Mouse (Mus musculus) left cerebral cortex, postnatal 14 days (tissue): ENCODE data around the gene Pknox2. TPM values are rescaled to one million over a fixed set of nuclear protein-coding genes. Genes with fewer than 3 reads are reported as not detected.

ENCODE experiments used
- DNase-seq, 2 experiments: peaks; one replicate each; pipeline ENCODE4 v3.0.0; 2021 to 2022; ENCODE audit warnings: low spot score in 2 of 2, mixed read lengths in 1 of 2
- intact Hi-C: fragments of 180-260 bp; cut with DNase I; formaldehyde crosslinking; loops from one replicate; pipeline ENCODE4 v1.15.1; 2025
- total RNA-seq, 2 experiments: library from RNA; stranded (reverse); gene quantifications; 2 replicates each; pipeline ENCODE4 v1.2.3; 2021

The Pknox2 gene
- total RNA-seq, 2 experiments from 2014 or later = 77.8 to 78.8 TPM

- peak in 1 of 2 experiments; percentile 62 for DNase-seq
- intact Hi-C loops = no loop called here
Measured at GRCm38 (mm10) chr9:37027825-37028575, 119.2 kb downstream of the Pknox2 start.

- DNase-seq = no peak
- intact Hi-C loops = no loop called here
Measured at GRCm38 (mm10) chr9:37025913-37026312, 121.3 kb downstream of the Pknox2 start.

- no peak for DNase-seq
- intact Hi-C loops = no loop called here
Measured at GRCm38 (mm10) chr9:37021586-37022230, 125.5 kb downstream of the Pknox2 start.

GRCm38 (mm10) chr9:37018154-37018553 is 129.1 kb downstream of the Pknox2 start:
- peak; percentile 51 to 56 for DNase-seq
- intact Hi-C loops = no loop called here

GRCm38 (mm10) chr9:37017169-37017568 is 130.0 kb downstream of the Pknox2 start:
- intact Hi-C loops = no loop called here
- DNase-seq = no peak

- intact Hi-C loops = no loop called here
- DNase-seq = no peak
Measured at GRCm38 (mm10) chr9:37016165-37016564, 131.0 kb downstream of the Pknox2 start.

GRCm38 (mm10) chr9:37013565-37013964 is 133.6 kb downstream of the Pknox2 start:
- intact Hi-C loops = no loop called here
- DNase-seq = no peak

GRCm38 (mm10) chr9:37008090-37008489 is 139.1 kb downstream of the Pknox2 start:
- intact Hi-C loops = no loop called here
- DNase-seq = no peak

GRCm38 (mm10) chr9:37004676-37005075 is 142.5 kb downstream of the Pknox2 start:
- intact Hi-C loops = no loop called here
- no peak for DNase-seq

- DNase-seq = peak; percentile 31 to 73
- intact Hi-C loops = no loop called here
Measured at GRCm38 (mm10) chr9:37001935-37002535, 145.2 kb downstream of the Pknox2 start.

- no peak for DNase-seq
- intact Hi-C loops = no loop called here
Measured at GRCm38 (mm10) chr9:36999393-36999792, 147.8 kb downstream of the Pknox2 start.

GRCm38 (mm10) chr9:36990626-36991368 is 156.4 kb downstream of the Pknox2 start:
- intact Hi-C loops = no loop called here
- DNase-seq = no peak

- intact Hi-C loops = no loop called here
- DNase-seq = no peak
Measured at GRCm38 (mm10) chr9:36989991-36990390, 157.2 kb downstream of the Pknox2 start.

GRCm38 (mm10) chr9:36985233-36985632 is 162.0 kb downstream of the Pknox2 start:
- intact Hi-C loops = no loop called here
- peak; percentile 64 to 86 for DNase-seq

GRCm38 (mm10) chr9:36976596-36977362 is 170.4 kb downstream of the Pknox2 start:
- intact Hi-C loops = no loop called here
- no peak for DNase-seq

GRCm38 (mm10) chr9:36973486-36974227 is 173.6 kb downstream of the Pknox2 start:
- intact Hi-C loops = loop anchor here (5.0 kb wide), 2 partner anchors 59 to 259 kb away; no protein-coding TSS in a partner anchor
- peak; percentile 52 to 67 for DNase-seq

- intact Hi-C loops = loop anchor here (5.0 kb wide), 2 partner anchors 60 to 260 kb away; no protein-coding TSS in a partner anchor
- DNase-seq = no peak
Measured at GRCm38 (mm10) chr9:36972089-36972488, 175.1 kb downstream of the Pknox2 start.

GRCm38 (mm10) chr9:36971066-36971465 is 176.1 kb downstream of the Pknox2 start:
- DNase-seq = no peak
- intact Hi-C loops = loop anchor here (2.0 to 5.0 kb wide), 4 partner anchors 54 to 261 kb away; no protein-coding TSS in a partner anchor
